Mouse (Mus musculus): Measurements from ENCODE around the gene Ccdc47. TPM values are rescaled to one million over a fixed set of nuclear protein-coding genes. Genes with fewer than 3 reads are reported as not detected.

Ccdc47 gene
- polyA plus RNA-seq, 2 experiments = 48.8 to 63.7 TPM

- DNase-seq (ENCODE audit: low spot score) (no peak), ATAC-seq (ENCODE audit: low FRiP score, low read depth) (no peak)
- no peaks in the 10 kb centered on the region for H3K27me3 ChIP-seq (ENCODE audit: control insufficient read depth, insufficient read depth, low read length)
- H3K4me3 ChIP-seq (replicated peaks; ENCODE audit: low read length) = no peak overlapping the region
- peaks cover 14% of the 10 kb centered on the region for H3K36me3 ChIP-seq (ENCODE audit: control insufficient read depth, insufficient read depth, low read length)
- TF ChIP-seq POLR2A (IDR thresholded peaks at IDR 0.05; ENCODE audit: borderline replicate concordance, extremely low read depth, insufficient read depth, insufficient read length) = no peak
- no peaks in the 10 kb centered on the region for H3K9me3 ChIP-seq (ENCODE audit: control insufficient read depth, low read length)
- H3K9ac ChIP-seq (ENCODE audit: low read depth, low read length, severe bottlenecking) = no peak overlapping the region
- H3K4me1 ChIP-seq (ENCODE audit: control insufficient read depth, insufficient read depth, low read length) = no peaks in the 10 kb centered on the region
- 81% methylated on average over 7 of the region's 7 CpGs for WGBS
- H3K27ac ChIP-seq (replicated peaks; ENCODE audit: low read depth, low read length) = no peak overlapping the region
- no peak overlapping the region for H3K4me2 ChIP-seq (replicated peaks; ENCODE audit: low read depth, low read length, severe bottlenecking)
These were observed 36.3 kb downstream of the Ccdc47 start for GRCm38 (mm10) chr11:106179711-106180448.

DNA sequence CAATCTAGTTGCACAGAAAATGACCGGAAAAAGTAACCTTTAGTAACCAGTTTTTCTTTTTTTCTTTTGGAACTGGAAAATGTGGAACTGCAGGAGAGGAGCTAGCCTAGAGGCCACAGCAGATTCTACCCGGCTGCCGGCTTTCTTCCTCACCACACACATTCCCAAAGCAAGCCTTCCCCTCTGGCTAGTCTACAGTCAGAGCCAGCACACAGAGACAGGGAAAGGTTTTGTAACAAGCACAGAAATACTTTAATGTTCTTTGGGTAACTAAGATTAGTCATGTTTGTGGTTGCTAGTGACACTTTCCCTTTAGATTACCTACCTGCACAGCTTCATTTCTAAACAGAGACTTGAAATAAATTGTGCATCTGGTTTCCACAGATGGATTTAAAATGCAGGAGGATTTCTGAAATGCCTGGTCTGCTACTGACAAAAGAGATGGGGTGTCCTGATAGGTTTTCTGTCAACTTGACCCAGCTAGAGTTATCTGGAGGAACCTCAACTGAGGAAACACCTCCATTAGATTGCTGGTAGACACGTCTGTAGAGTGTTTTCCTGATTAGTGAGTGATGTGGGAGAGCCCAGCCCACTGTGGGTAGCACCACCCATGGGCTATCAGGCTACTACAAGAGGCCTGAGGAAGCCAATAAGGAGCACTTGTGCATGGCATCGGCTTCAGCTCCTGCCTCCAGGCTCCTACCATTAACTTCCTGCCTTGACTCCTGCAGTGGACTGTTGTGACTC, 37.9 kb downstream of the Ccdc47 start:
- Histone ChIP-seq H3K9me3 (ENCODE audit: control insufficient read depth, low read length) (no peaks in the 10 kb centered on the region), H3K36me3 (ENCODE audit: control insufficient read depth, insufficient read depth, low read length) (peaks cover 8% of the 10 kb centered on the region; the same call in 1 of the 2 replicates), H3K27ac (replicated peaks; ENCODE audit: low read depth, low read length) (no peak overlapping the region), H3K4me3 (replicated peaks; ENCODE audit: low read length) (no peak overlapping the region), H3K4me1 (ENCODE audit: control insufficient read depth, insufficient read depth, low read length) (no peaks in the 10 kb centered on the region), H3K27me3 (ENCODE audit: control insufficient read depth, insufficient read depth, low read length) (no peaks in the 10 kb centered on the region), H3K4me2 (replicated peaks; ENCODE audit: low read depth, low read length, severe bottlenecking) (no peak overlapping the region), H3K9ac (ENCODE audit: low read depth, low read length, severe bottlenecking) (no peak overlapping the region)
- no peak for DNase-seq (ENCODE audit: low spot score)
- TF ChIP-seq POLR2A (IDR thresholded peaks at IDR 0.05; ENCODE audit: borderline replicate concordance, extremely low read depth, insufficient read depth, insufficient read length) = no peak
- ATAC-seq (ENCODE audit: low FRiP score, low read depth) = no peak
- 59% methylated on average over 5 of the region's 5 CpGs for WGBS

DNA sequence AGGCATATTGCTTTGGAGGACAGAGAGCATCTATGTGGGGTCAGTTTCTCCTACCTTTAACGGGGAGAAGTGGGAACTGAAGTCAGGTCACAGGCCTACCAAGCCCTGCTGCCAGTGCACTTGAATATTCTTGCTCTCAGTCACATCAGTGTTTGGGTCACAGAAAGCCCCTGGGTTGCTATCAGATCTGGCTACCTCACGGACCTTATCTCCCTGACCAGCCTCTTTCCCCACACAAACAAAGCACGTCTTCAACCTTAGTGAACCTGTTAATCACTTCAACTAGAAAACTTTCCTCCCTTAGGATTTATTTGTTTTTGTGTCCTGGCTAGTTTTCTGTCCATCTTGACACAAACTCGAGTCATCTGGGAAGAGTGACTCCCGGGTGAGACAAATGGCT, 39.8 kb downstream of the Ccdc47 start:
- ATAC-seq (ENCODE audit: low FRiP score, low read depth) = no peak
- WGBS = 81% methylated on average over 5 of the region's 5 CpGs

GRCm38 (mm10) chr11:106175081-106175480, 41.1 kb downstream of the Ccdc47 start:
- no peak overlapping the region for H3K4me3 ChIP-seq (replicated peaks; ENCODE audit: low read length)
- H3K4me1 ChIP-seq (ENCODE audit: control insufficient read depth, insufficient read depth, low read length) = no peaks in the 10 kb centered on the region
- no peak for TF ChIP-seq POLR2A (IDR thresholded peaks at IDR 0.05; ENCODE audit: borderline replicate concordance, extremely low read depth, insufficient read depth, insufficient read length)
- WGBS = 37% methylated on average over 3 of the region's 3 CpGs
- ATAC-seq (ENCODE audit: low FRiP score, low read depth) = no peak
- peaks cover 16% of the 10 kb centered on the region; the same call in 1 of the 2 replicates for H3K36me3 ChIP-seq (ENCODE audit: control insufficient read depth, insufficient read depth, low read length)
- H3K9ac ChIP-seq (ENCODE audit: low read depth, low read length, severe bottlenecking) = no peak overlapping the region
- no peak for DNase-seq (ENCODE audit: low spot score)
- H3K27ac ChIP-seq (replicated peaks; ENCODE audit: low read depth, low read length) = no peak overlapping the region
- H3K9me3 ChIP-seq (ENCODE audit: control insufficient read depth, low read length) = no peaks in the 10 kb centered on the region
- H3K4me2 ChIP-seq (replicated peaks; ENCODE audit: low read depth, low read length, severe bottlenecking) = no peak overlapping the region
- no peaks in the 10 kb centered on the region for H3K27me3 ChIP-seq (ENCODE audit: control insufficient read depth, insufficient read depth, low read length)

More for the DNA sequence above, 39.8 kb downstream of the Ccdc47 start:
- peaks cover 10% of the 10 kb centered on the region; the same call in 1 of the 2 replicates for H3K36me3 ChIP-seq (ENCODE audit: control insufficient read depth, insufficient read depth, low read length)
- no peaks in the 10 kb centered on the region for H3K9me3 ChIP-seq (ENCODE audit: control insufficient read depth, low read length)
- TF ChIP-seq POLR2A (IDR thresholded peaks at IDR 0.05; ENCODE audit: borderline replicate concordance, extremely low read depth, insufficient read depth, insufficient read length) = no peak
- DNase-seq (ENCODE audit: low spot score) = no peak
- H3K9ac ChIP-seq (ENCODE audit: low read depth, low read length, severe bottlenecking) = no peak overlapping the region
- no peak overlapping the region for H3K27ac ChIP-seq (replicated peaks; ENCODE audit: low read depth, low read length)
- no peaks in the 10 kb centered on the region for H3K4me1 ChIP-seq (ENCODE audit: control insufficient read depth, insufficient read depth, low read length)
- H3K4me3 ChIP-seq (replicated peaks; ENCODE audit: low read length) = no peak overlapping the region
- no peaks in the 10 kb centered on the region for H3K27me3 ChIP-seq (ENCODE audit: control insufficient read depth, insufficient read depth, low read length)
- no peak overlapping the region for H3K4me2 ChIP-seq (replicated peaks; ENCODE audit: low read depth, low read length, severe bottlenecking)

DNA sequence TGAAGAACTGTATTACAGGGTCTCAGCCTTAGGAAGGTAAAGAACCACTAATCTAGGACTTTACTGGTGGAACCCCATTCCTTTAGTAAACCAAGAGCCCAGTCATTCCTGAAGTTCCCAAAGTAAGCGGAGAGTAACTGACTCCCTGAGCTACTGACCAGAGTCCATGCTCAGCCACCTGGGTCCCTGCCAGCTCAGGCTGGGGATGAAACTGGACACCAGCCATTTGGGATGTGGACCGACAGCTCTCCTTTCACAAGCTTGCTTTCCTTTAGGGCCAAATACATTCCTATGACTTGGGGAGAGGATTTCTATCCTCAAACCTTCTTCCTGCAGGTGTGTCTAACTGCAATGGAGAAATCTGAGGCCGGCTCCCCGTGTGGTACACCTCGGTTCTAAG, 41.8 kb downstream of the Ccdc47 start:
- ATAC-seq (ENCODE audit: low FRiP score, low read depth) = no peak
- H3K4me3 ChIP-seq (replicated peaks; ENCODE audit: low read length) = no peak overlapping the region
- 76% methylated on average over 5 of the region's 5 CpGs for WGBS
- no peak overlapping the region for H3K27ac ChIP-seq (replicated peaks; ENCODE audit: low read depth, low read length)
- H3K9me3 ChIP-seq (ENCODE audit: control insufficient read depth, low read length) = no peaks in the 10 kb centered on the region
- DNase-seq (ENCODE audit: low spot score) = no peak
- H3K4me1 ChIP-seq (ENCODE audit: control insufficient read depth, insufficient read depth, low read length) = no peaks in the 10 kb centered on the region
- no peak for TF ChIP-seq POLR2A (IDR thresholded peaks at IDR 0.05; ENCODE audit: borderline replicate concordance, extremely low read depth, insufficient read depth, insufficient read length)
- H3K9ac ChIP-seq (ENCODE audit: low read depth, low read length, severe bottlenecking) = 0 out of 2 replicates have a peak overlapping the region, but pooled peaks have one; percentile 13
- H3K36me3 ChIP-seq (ENCODE audit: control insufficient read depth, insufficient read depth, low read length) = peaks cover 21% of the 10 kb centered on the region; the same call in 1 of the 2 replicates
- no peaks in the 10 kb centered on the region for H3K27me3 ChIP-seq (ENCODE audit: control insufficient read depth, insufficient read depth, low read length)
- no peak overlapping the region for H3K4me2 ChIP-seq (replicated peaks; ENCODE audit: low read depth, low read length, severe bottlenecking)
